Mouse (Mus musculus): ENCODE measurements around the gene Gm5475. TPM values are rescaled to one million over a fixed set of nuclear protein-coding genes. Genes with fewer than 3 reads are reported as not detected.
A peak's percentile ranks its signal among the peaks of the same experiment; 100 is the strongest.

The Gm5475 gene
- polyA plus RNA-seq, 1 experiment from 2014 or later, result 0.77 TPM

DNA sequence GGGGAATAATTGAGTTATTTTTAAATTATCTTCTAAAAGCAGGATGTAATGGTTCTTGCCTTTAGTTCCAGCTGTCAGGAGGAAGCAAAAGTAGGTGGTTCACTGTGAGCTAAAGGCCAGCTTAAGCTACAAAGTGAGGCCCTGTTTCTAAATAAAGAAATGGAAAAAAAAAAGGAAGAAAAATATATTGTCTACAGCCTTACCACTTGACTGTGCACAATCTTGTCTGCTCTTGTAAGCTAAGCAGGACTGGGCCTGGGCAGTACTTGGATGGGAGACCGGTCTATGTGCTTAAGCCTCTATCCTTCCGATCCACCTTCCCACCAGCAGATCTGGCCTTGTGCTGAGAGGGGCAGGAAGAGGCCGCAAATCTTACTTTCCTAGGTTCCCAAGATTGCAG lies 27.5 kb downstream of the Gm5475 start:
- WGBS, result 82% methylated on average over 3 of the region's 3 CpGs
- ATAC-seq, result no peak
- 0 out of 2 replicates have a peak, but pooled peaks cover 3% of the 10 kb centered on the region for H3K4me1 ChIP-seq (replicated peaks; ENCODE audit: control insufficient read depth, insufficient read depth, low read length)
- no peak overlapping the region for H3K4me2 ChIP-seq (replicated peaks; ENCODE audit: low read depth)
- H3K27me3 ChIP-seq (replicated peaks; ENCODE audit: control insufficient read depth, insufficient read depth, low read length), result no peaks in the 10 kb centered on the region
- H3K4me3 ChIP-seq (ENCODE audit: low read depth, low read length), result no peak overlapping the region
- no peak for TF ChIP-seq CTCF (IDR thresholded peaks at IDR 0.05; ENCODE audit: low read depth)
- no peak overlapping the region for H3K27ac ChIP-seq (ENCODE audit: low read depth, low read length)
- H3K36me3 ChIP-seq (ENCODE audit: control insufficient read depth, insufficient read depth), result no peaks in the 10 kb centered on the region
- no peak overlapping the region for H3K9ac ChIP-seq (ENCODE audit: low read depth, low read length)
- H3K9me3 ChIP-seq (ENCODE audit: control insufficient read depth), result no peaks in the 10 kb centered on the region

DNA sequence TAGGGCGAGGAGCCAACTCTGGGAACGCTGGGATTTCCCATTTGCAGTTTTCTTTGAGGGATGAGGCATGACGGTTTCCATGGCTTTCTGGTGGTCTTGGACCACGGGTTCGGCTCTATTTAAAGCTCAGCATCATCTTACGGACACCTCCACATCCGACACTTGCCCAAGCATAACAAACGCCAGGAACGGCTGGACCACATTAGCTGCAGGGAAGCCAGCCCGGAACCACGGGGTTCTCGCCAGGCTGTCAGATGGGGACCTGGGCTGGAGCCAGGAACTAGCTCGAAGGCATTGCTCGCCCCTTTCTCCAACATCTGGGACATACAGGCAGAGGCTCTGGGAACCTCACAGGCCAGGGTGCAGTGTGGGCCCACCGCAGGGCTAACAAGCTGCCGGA lies 29.3 kb downstream of the Gm5475 start:
- Histone ChIP-seq H3K27ac (ENCODE audit: low read depth, low read length) (no peak overlapping the region), H3K27me3 (replicated peaks; ENCODE audit: control insufficient read depth, insufficient read depth, low read length) (no peaks in the 10 kb centered on the region)
- WGBS, result 61% methylated on average over 16 of the region's 16 CpGs

DNA sequence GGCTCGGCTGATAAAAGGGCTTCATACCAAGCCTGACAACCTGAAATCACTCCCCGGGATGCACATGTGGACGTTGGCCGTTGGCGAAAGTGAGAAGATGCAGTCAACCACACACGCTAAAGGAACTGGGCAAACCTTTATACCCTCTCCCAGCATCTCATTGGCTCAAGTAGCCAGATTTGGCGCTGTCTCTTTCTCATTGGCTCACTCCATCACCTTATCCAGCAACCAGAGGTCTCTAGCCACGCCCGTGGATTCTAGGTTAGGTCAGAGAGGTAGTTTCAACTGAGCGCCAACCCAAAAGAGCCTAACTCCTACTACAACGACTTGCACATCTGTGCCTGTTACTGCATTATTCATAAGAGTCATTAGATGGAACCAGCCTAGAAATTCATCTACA lies 30.5 kb downstream of the Gm5475 start:
- Histone ChIP-seq H3K27ac (ENCODE audit: low read depth, low read length) (no peak overlapping the region), H3K9me3 (ENCODE audit: control insufficient read depth) (no peaks in the 10 kb centered on the region), H3K9ac (ENCODE audit: low read depth, low read length) (no peak overlapping the region), H3K27me3 (replicated peaks; ENCODE audit: control insufficient read depth, insufficient read depth, low read length) (no peaks in the 10 kb centered on the region), H3K36me3 (ENCODE audit: control insufficient read depth, insufficient read depth) (no peaks in the 10 kb centered on the region), H3K4me1 (replicated peaks; ENCODE audit: control insufficient read depth, insufficient read depth, low read length) (0 out of 2 replicates have a peak, but pooled peaks cover 3% of the 10 kb centered on the region), H3K4me2 (replicated peaks; ENCODE audit: low read depth) (no peak overlapping the region), H3K4me3 (ENCODE audit: low read depth, low read length) (no peak overlapping the region)
- ATAC-seq, result no peak
- 66% methylated on average over 11 of the region's 11 CpGs for WGBS
- no peak for TF ChIP-seq CTCF (IDR thresholded peaks at IDR 0.05; ENCODE audit: low read depth)

More for the DNA sequence above, 29.3 kb downstream of the Gm5475 start:
- no peak overlapping the region for H3K4me2 ChIP-seq (replicated peaks; ENCODE audit: low read depth)
- no peak for TF ChIP-seq CTCF (IDR thresholded peaks at IDR 0.05; ENCODE audit: low read depth)
- 0 out of 2 replicates have a peak, but pooled peaks cover 3% of the 10 kb centered on the region for H3K4me1 ChIP-seq (replicated peaks; ENCODE audit: control insufficient read depth, insufficient read depth, low read length)
- H3K36me3 ChIP-seq (ENCODE audit: control insufficient read depth, insufficient read depth), result no peaks in the 10 kb centered on the region
- H3K9me3 ChIP-seq (ENCODE audit: control insufficient read depth), result no peaks in the 10 kb centered on the region
- H3K4me3 ChIP-seq (ENCODE audit: low read depth, low read length), result no peak overlapping the region
- ATAC-seq, result no peak
- H3K9ac ChIP-seq (ENCODE audit: low read depth, low read length), result no peak overlapping the region

DNA sequence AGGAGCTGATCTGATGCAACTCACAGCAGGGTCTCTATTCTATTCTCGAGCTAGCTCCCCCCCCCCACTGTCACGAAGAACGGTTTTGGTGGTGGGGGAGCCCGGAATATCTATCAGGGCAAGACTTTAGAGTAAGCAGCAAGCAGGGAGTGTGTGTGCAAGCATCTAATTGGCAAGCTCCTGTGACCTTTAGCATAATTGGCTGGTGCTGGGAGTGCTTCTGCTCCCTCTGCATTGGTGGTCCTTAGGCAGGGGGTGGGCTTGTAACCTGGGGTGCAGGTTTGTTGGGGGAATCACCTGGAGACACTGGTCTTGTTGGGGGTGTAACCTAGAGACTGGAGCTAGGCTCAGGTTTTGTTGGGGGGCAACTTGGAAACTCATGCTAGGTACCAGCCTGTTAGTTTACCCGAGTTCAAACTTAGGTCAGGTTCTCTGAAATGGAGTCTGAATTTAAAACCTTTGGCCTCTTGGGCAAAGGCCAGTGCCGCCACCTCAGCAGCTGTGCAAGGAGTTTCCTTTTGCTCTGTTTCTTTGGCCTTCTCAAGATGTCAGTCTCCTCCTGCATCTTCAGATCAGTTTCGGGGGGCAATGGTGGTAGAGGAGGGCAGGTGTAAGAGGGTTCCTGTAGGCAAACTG lies 34.5 kb downstream of the Gm5475 start:
- ATAC-seq, result no peak
- Histone ChIP-seq H3K27ac (ENCODE audit: low read depth, low read length) (no peak overlapping the region), H3K9ac (ENCODE audit: low read depth, low read length) (no peak overlapping the region), H3K4me2 (replicated peaks; ENCODE audit: low read depth) (no peak overlapping the region), H3K4me1 (replicated peaks; ENCODE audit: control insufficient read depth, insufficient read depth, low read length) (peaks cover 3% of the 10 kb centered on the region; the same call in 1 of the 2 replicates), H3K36me3 (ENCODE audit: control insufficient read depth, insufficient read depth) (no peaks in the 10 kb centered on the region), H3K9me3 (ENCODE audit: control insufficient read depth) (no peaks in the 10 kb centered on the region), H3K27me3 (replicated peaks; ENCODE audit: control insufficient read depth, insufficient read depth, low read length) (no peaks in the 10 kb centered on the region), H3K4me3 (ENCODE audit: low read depth, low read length) (no peak overlapping the region)
- 69% methylated on average over 7 of the region's 7 CpGs for WGBS
- no peak for TF ChIP-seq CTCF (IDR thresholded peaks at IDR 0.05; ENCODE audit: low read depth)

DNA sequence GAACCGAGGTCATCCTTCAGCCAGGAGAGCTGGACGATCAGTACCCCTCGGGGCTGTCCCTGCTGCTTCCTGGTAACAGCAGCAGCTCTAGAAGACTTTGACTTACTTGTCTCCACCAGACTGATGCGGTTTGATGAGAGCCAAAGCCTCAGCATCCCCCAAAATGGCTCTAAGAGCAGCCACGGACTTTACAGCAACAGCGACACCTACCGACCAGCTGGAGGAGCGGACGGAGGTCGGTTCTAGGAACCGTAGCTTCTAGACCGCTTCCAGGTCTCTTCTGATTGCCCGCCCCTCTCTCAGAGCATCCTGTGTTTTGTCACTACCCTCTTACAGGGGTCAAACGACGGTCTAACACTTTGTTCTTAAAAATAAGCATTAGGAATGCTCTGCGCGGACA lies 35.4 kb downstream of the Gm5475 start:
- no peak for ATAC-seq
- no peaks in the 10 kb centered on the region for H3K27me3 ChIP-seq (replicated peaks; ENCODE audit: control insufficient read depth, insufficient read depth, low read length)
- no peak overlapping the region for H3K4me3 ChIP-seq (ENCODE audit: low read depth, low read length)
- no peak overlapping the region for H3K9ac ChIP-seq (ENCODE audit: low read depth, low read length)
- H3K4me1 ChIP-seq (replicated peaks; ENCODE audit: control insufficient read depth, insufficient read depth, low read length), result peaks cover 3% of the 10 kb centered on the region; the same call in 1 of the 2 replicates
- H3K4me2 ChIP-seq (replicated peaks; ENCODE audit: low read depth), result peak overlapping the region; percentile 48
- WGBS, result 8% methylated on average over 17 of the region's 17 CpGs
- peak; percentile 96 for TF ChIP-seq CTCF (IDR thresholded peaks at IDR 0.05; ENCODE audit: low read depth)
- no peaks in the 10 kb centered on the region for H3K9me3 ChIP-seq (ENCODE audit: control insufficient read depth)
- no peak overlapping the region for H3K27ac ChIP-seq (ENCODE audit: low read depth, low read length)
- no peaks in the 10 kb centered on the region for H3K36me3 ChIP-seq (ENCODE audit: control insufficient read depth, insufficient read depth)

DNA sequence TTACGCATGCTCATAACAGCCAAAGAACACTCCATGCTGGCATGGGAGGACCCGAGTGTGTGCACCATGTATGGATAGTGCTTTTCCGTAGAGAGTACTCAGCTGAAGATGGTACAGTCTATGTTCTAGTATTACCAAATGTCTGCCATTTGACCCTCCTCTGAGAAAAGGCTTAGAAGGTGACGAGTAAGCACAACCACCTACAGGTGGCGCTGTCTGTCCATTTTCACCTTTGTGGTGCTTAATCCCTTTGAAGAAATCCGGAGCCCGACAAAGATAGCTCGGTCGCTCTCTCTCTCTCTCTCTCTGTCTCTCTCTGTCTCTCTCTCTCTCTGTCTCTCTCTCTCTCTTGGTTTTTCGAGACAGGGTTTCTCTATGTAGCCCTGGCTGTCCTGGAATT lies 36.1 kb downstream of the Gm5475 start:
- no peaks in the 10 kb centered on the region for H3K27me3 ChIP-seq (replicated peaks; ENCODE audit: control insufficient read depth, insufficient read depth, low read length)
- H3K9me3 ChIP-seq (ENCODE audit: control insufficient read depth), result no peaks in the 10 kb centered on the region
- H3K4me3 ChIP-seq (ENCODE audit: low read depth, low read length), result no peak overlapping the region
- TF ChIP-seq CTCF (IDR thresholded peaks at IDR 0.05; ENCODE audit: low read depth), result peak; percentile 81
- no peak overlapping the region for H3K27ac ChIP-seq (ENCODE audit: low read depth, low read length)
- WGBS, result 37% methylated on average over 10 of the region's 10 CpGs
- H3K36me3 ChIP-seq (ENCODE audit: control insufficient read depth, insufficient read depth), result no peaks in the 10 kb centered on the region
- no peak for ATAC-seq
- H3K4me2 ChIP-seq (replicated peaks; ENCODE audit: low read depth), result no peak overlapping the region
- H3K4me1 ChIP-seq (replicated peaks; ENCODE audit: control insufficient read depth, insufficient read depth, low read length), result peaks cover 3% of the 10 kb centered on the region; the same call in 1 of the 2 replicates
- H3K9ac ChIP-seq (ENCODE audit: low read depth, low read length), result no peak overlapping the region

Measured in intestine, postnatal 0 days (tissue).